8 mouse cellular contexts compared by ENCODE assay signal in the genomic region with DNA sequence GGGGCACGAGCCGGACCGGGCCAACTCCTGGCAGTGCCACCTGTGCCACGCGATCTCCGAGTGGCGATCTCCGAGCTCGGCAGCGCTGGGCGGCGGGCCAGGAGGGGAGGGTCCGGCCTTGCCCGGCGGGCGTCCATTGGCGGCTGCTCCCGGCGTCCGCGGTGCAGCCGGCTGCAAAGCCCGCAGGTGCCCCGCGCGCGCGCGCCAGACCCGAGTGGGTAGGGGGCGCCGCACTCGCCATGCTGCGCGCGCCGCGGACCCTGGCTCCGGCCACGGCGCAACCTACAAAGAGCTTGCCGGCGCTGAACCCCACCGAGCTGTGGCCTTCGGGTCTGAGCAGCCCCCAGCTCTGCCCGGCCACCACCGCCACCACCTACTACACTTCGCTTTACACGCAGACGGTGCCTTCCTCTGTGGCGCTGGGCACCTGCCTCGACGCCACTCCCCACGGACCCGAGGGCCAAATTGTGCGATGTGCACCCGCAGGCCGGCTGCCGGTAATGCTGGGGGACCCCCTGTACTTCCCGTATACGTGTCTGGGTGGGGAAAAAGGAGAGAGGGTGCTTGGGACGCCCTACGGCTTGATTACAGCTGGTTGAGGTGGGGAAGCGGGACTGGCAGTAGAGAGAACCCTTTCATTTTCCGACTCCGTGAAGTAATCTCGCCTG. TPM values are rescaled to one million over a fixed set of nuclear protein-coding genes. Genes with fewer than 3 reads are reported as not detected.
DNase-seq lines count a peak whose midpoint lies in the region; ATAC-seq and TF ChIP-seq lines count a peak whose summit lies in the region.

No protein-coding gene starts in this region.

- H3K4me1 ChIP-seq in heart, adult 2 months (ENCODE audit: control insufficient read depth, insufficient read depth, low read length), result peaks cover 3% of the 10 kb centered on the region
- H3K4me1 ChIP-seq in heart, embryonic 12.5 days (replicated peaks), result peaks cover 47% of the 10 kb centered on the region
- H3K4me1 ChIP-seq in kidney, embryonic 16.5 days (ENCODE audit: insufficient read depth, low read length), result peaks cover 37% of the 10 kb centered on the region

- intact Hi-C loops in heart, adult 2 months (cut with DNase I), result no loop called here
- intact Hi-C loops in heart, postnatal 25 days (cut with DNase I), result no loop called here
- intact Hi-C loops in left cerebral cortex, postnatal 25 days (cut with DNase I), result no loop called here

- peak overlapping the region; percentile 99 for H3K4me2 ChIP-seq in heart, embryonic 12.5 days
- peak overlapping the region; percentile 98 for H3K4me2 ChIP-seq in kidney, embryonic 16.5 days (replicated peaks; ENCODE audit: low read depth, low read length)

- H3K9me3 ChIP-seq in heart, embryonic 12.5 days (replicated peaks), result no peaks in the 10 kb centered on the region
- no peaks in the 10 kb centered on the region for H3K9me3 ChIP-seq in kidney, embryonic 16.5 days (ENCODE audit: low read length)

- peak overlapping the region; percentile 4 for H3K9ac ChIP-seq in heart, adult 2 months (ENCODE audit: low read depth, low read length)
- H3K9ac ChIP-seq in heart, embryonic 12.5 days, result peak overlapping the region; percentile 91
- peak overlapping the region; percentile 84 for H3K9ac ChIP-seq in kidney, embryonic 16.5 days (replicated peaks; ENCODE audit: low read length)

- TF ChIP-seq CTCF in heart, adult 2 months (IDR thresholded peaks at IDR 0.05), result no peak
- TF ChIP-seq CTCF in brain, embryonic 14.5 days (IDR thresholded peaks at IDR 0.05; ENCODE audit: borderline replicate concordance, extremely low read depth, insufficient read depth, insufficient read length), result no peak

- H3K36me3 ChIP-seq in heart, adult 2 months (ENCODE audit: control insufficient read depth, insufficient read depth, low read length), result no peaks in the 10 kb centered on the region
- H3K36me3 ChIP-seq in heart, embryonic 12.5 days, result no peaks in the 10 kb centered on the region
- H3K36me3 ChIP-seq in kidney, embryonic 16.5 days (ENCODE audit: insufficient read depth, low read length), result no peaks in the 10 kb centered on the region

- no peak for TF ChIP-seq EP300 in heart, adult 2 months (IDR thresholded peaks at IDR 0.05; ENCODE audit: insufficient read depth, low read depth, low read length)

- peak overlapping the region; percentile 67 for H3K4me3 ChIP-seq in heart, adult 2 months
- H3K4me3 ChIP-seq in heart, embryonic 12.5 days, result peak overlapping the region; percentile 78
- peak overlapping the region; percentile 60 for H3K4me3 ChIP-seq in kidney, embryonic 16.5 days (ENCODE audit: low read length)

- no peak for TF ChIP-seq POLR2A in heart, adult 2 months (IDR thresholded peaks at IDR 0.05; ENCODE audit: insufficient read depth, low read depth, low read length)
- 0 out of 2 replicates have a peak, but pooled peaks have one; percentile 27 for TF ChIP-seq POLR2A in brain, embryonic 14.5 days (IDR thresholded peaks at IDR 0.05; ENCODE audit: borderline replicate concordance, extremely low read depth, insufficient read depth, insufficient read length, poor library complexity, severe bottlenecking)

- H3K79me2 ChIP-seq in heart, adult 2 months (replicated peaks; ENCODE audit: control insufficient read depth, insufficient read depth, low read length), result no peaks in the 10 kb centered on the region

- ATAC-seq in heart, embryonic 12.5 days (ENCODE audit: insufficient number of reproducible peaks, low FRiP score), result peak; percentile 37
- peak; percentile 43; the same call in 1 of the 2 replicates for ATAC-seq in kidney, embryonic 16.5 days (ENCODE audit: low FRiP score, low TSS enrichment)

- H3K27ac ChIP-seq in heart, adult 2 months, result no peak overlapping the region
- H3K27ac ChIP-seq in heart, embryonic 12.5 days (ENCODE audit: poor library complexity, severe bottlenecking), result peak overlapping the region; percentile 63
- H3K27ac ChIP-seq in kidney, embryonic 16.5 days (ENCODE audit: low read length), result peak overlapping the region; percentile 40; the same call in 1 of the 2 replicates

- WGBS in heart, adult 2 months, result under 1% methylated on average over 66 of the region's 67 CpGs
- WGBS in heart, embryonic 12.5 days, result under 1% methylated on average over 64 of the region's 67 CpGs
- WGBS in kidney, embryonic 16.5 days, result under 1% methylated on average over 61 of the region's 67 CpGs

- H3K27me3 ChIP-seq in heart, adult 2 months (ENCODE audit: control insufficient read depth, insufficient read depth, low read length), result no peaks in the 10 kb centered on the region
- no peaks in the 10 kb centered on the region for H3K27me3 ChIP-seq in heart, embryonic 12.5 days (replicated peaks)
- no peaks in the 10 kb centered on the region for H3K27me3 ChIP-seq in kidney, embryonic 16.5 days (ENCODE audit: insufficient read depth, low read length)

- DNase-seq in heart, adult 2 months, result peak; percentile 71 to 74
- DNase-seq in heart, postnatal 25 days (ENCODE audit: low spot score), result no peak
- DNase-seq in brain, embryonic 14.5 days (ENCODE audit: low read depth), result peak; percentile 83
- DNase-seq in lung, postnatal 25 days (ENCODE audit: low spot score), result peak; percentile 61
- peak; percentile 81 to 85 for DNase-seq in spleen, postnatal 10 days (ENCODE audit: low spot score in 2 of 2)
- DNase-seq in left cerebral cortex, postnatal 25 days (ENCODE audit: low spot score in 2 of 2), result no peak

RNA-seq across cellular contexts. Expression of a gene that starts 0.5 kb away (rescaled TPM):
- total RNA-seq in heart, adult 2 months (2021), result 1 to 10 TPM in 1 of 2 experiments, under 1 TPM in 1; 0.65 to 5.3 TPM
- polyA plus RNA-seq in heart, adult 2 months (2012; rRNA removed), result 0.41 and 1.3 TPM in 2 replicates
- 1 to 10 TPM; 1.9 to 4.3 TPM for total RNA-seq in heart, postnatal 25 days (2021)
- 3.5 and 5.1 TPM in 2 replicates for polyA plus RNA-seq in brain, embryonic 14.5 days (2012; rRNA removed)
- 8.1 and 9.3 TPM in 2 replicates for polyA plus RNA-seq in heart, embryonic 12.5 days (2016; fragmentation: Nextera tagmentation; extraction: Ambion mirVana)
- polyA plus RNA-seq in kidney, embryonic 16.5 days (2015; fragmentation: Nextera tagmentation; extraction: Ambion mirVana), result 7.3 and 8.3 TPM in 2 replicates
- 1 to 10 TPM in 1 of 2 experiments, under 1 TPM in 1; 0.66 to 1.2 TPM for total RNA-seq in left cerebral cortex, postnatal 25 days (2021)

RNA-seq across cellular contexts. Expression of a gene that starts 29.4 kb away (rescaled TPM):
- 10 to 100 TPM; 56.8 to 58.8 TPM for total RNA-seq in heart, adult 2 months (2021)
- polyA plus RNA-seq in heart, adult 2 months (2012; rRNA removed), result 92.1 and 120 TPM in 2 replicates
- total RNA-seq in heart, postnatal 25 days (2021), result 10 to 100 TPM; 46.9 to 70.1 TPM
- polyA plus RNA-seq in brain, embryonic 14.5 days (2012; rRNA removed), result 105 and 107 TPM in 2 replicates
- polyA plus RNA-seq in heart, embryonic 12.5 days (2016; fragmentation: Nextera tagmentation; extraction: Ambion mirVana), result 320 and 321 TPM in 2 replicates
- polyA plus RNA-seq in kidney, embryonic 16.5 days (2015; fragmentation: Nextera tagmentation; extraction: Ambion mirVana), result 953 and 999 TPM in 2 replicates
- 10 to 100 TPM; 37.5 to 39.2 TPM for total RNA-seq in left cerebral cortex, postnatal 25 days (2021)

RNA-seq across cellular contexts. Expression of a gene that starts 33.5 kb away (rescaled TPM):
- total RNA-seq in heart, adult 2 months (2021), result 10 to 100 TPM in 1 of 2 experiments, 1 to 10 TPM in 1; 7.8 to 10.2 TPM
- 8.6 and 9.4 TPM in 2 replicates for polyA plus RNA-seq in heart, adult 2 months (2012; rRNA removed)
- total RNA-seq in heart, postnatal 25 days (2021), result 10 to 100 TPM in 1 of 2 experiments, 1 to 10 TPM in 1; 8.7 to 11.8 TPM
- polyA plus RNA-seq in brain, embryonic 14.5 days (2012; rRNA removed), result 4.2 and 6.2 TPM in 2 replicates
- polyA plus RNA-seq in heart, embryonic 12.5 days (2016; fragmentation: Nextera tagmentation; extraction: Ambion mirVana), result 2.9 and 3.4 TPM in 2 replicates
- 5.8 and 6.0 TPM in 2 replicates for polyA plus RNA-seq in kidney, embryonic 16.5 days (2015; fragmentation: Nextera tagmentation; extraction: Ambion mirVana)
- total RNA-seq in left cerebral cortex, postnatal 25 days (2021), result 1 to 10 TPM; 3.1 to 3.2 TPM

Comparison
In these comparisons a context has a peak if more than half of its experiments do, and no peak if none do; other contexts are left out.
1. DNase-seq: peak in heart, adult 2 months (2 of 2), brain, embryonic 14.5 days (single experiment), lung, postnatal 25 days (single experiment) and spleen, postnatal 10 days (2 of 2); none in heart, postnatal 25 days (single experiment) and left cerebral cortex, postnatal 25 days (0 of 2).
2. H3K9ac ChIP-seq: peak in every context shown above with its lines; median percentile 91 in heart, embryonic 12.5 days; 84 in kidney, embryonic 16.5 days; 4 in heart, adult 2 months.
3. Peak in every context shown above with its lines, with median percentiles within 50 percentile points of each other: H3K4me3 ChIP-seq.